Mouse (Mus musculus): ENCODE measurements around the gene Ankrd39.

- TF ChIP-seq EP300 (IDR thresholded peaks at IDR 0.05; ENCODE audit: insufficient read depth, low read depth, low read length) (no peak), POLR2A (IDR thresholded peaks at IDR 0.05; ENCODE audit: insufficient read depth, low read length) (no peak)
Observed at GRCm38 (mm10) chr1:36568776-36569175, 21.5 kb upstream of the Ankrd39 start.

Measured in ES-Bruce4 (cell line).